Mouse (Mus musculus): ENCODE measurements around the gene Rom1.

Rom1 gene

GRCm38 (mm10) chr19:8942276-8942964, 13.3 kb upstream of the Rom1 start:
- peak; percentile 48 for DNase-seq (ENCODE audit: low read depth, low spot score)

GRCm38 (mm10) chr19:8941515-8942217, 12.5 kb upstream of the Rom1 start, which contains the start of gene Mta2:
TSS of gene Mta2 (plus strand) at chr19:8941875.
- peak; percentile 96 for DNase-seq (ENCODE audit: low read depth, low spot score)

- peak; percentile 44 for DNase-seq (ENCODE audit: low read depth, low spot score)
These were observed 12.0 kb upstream of the Rom1 start for GRCm38 (mm10) chr19:8941136-8941514.

GRCm38 (mm10) chr19:8940526-8941133, 11.5 kb upstream of the Rom1 start:
- DNase-seq (ENCODE audit: low read depth, low spot score), result no peak

- DNase-seq (ENCODE audit: low read depth, low spot score), result no peak
These were observed 7.6 kb upstream of the Rom1 start for GRCm38 (mm10) chr19:8936736-8937135.

GRCm38 (mm10) chr19:8930771-8931170, 1.6 kb upstream of the Rom1 start:
- DNase-seq (ENCODE audit: low read depth, low spot score), result no peak

- peak; percentile 55 for DNase-seq (ENCODE audit: low read depth, low spot score)
These were observed 961 bp upstream of the Rom1 start for GRCm38 (mm10) chr19:8930117-8930516.

- DNase-seq (ENCODE audit: low read depth, low spot score), result no peak
These were observed 400 bp downstream of the Rom1 start for GRCm38 (mm10) chr19:8928689-8929223.

- no peak for DNase-seq (ENCODE audit: low read depth, low spot score)
These were observed 1.1 kb downstream of the Rom1 start for GRCm38 (mm10) chr19:8927891-8928525.

- DNase-seq (ENCODE audit: low read depth, low spot score), result no peak
These were observed 2.4 kb downstream of the Rom1 start for GRCm38 (mm10) chr19:8926766-8927165.

GRCm38 (mm10) chr19:8921741-8922140, 7.4 kb downstream of the Rom1 start:
- no peak for DNase-seq (ENCODE audit: low read depth, low spot score)

GRCm38 (mm10) chr19:8920836-8921291, 8.3 kb downstream of the Rom1 start:
- peak; percentile 80 for DNase-seq (ENCODE audit: low read depth, low spot score)

- peak; percentile 98 for DNase-seq (ENCODE audit: low read depth, low spot score)
These were observed 9.0 kb downstream of the Rom1 start, which contains the start of gene B3gat3 for GRCm38 (mm10) chr19:8920073-8920736. TSS of gene B3gat3 (plus strand) at chr19:8920374.

GRCm38 (mm10) chr19:8919684-8920072, 9.5 kb downstream of the Rom1 start:
- DNase-seq (ENCODE audit: low read depth, low spot score), result peak; percentile 17

GRCm38 (mm10) chr19:8919000-8919399, 10.2 kb downstream of the Rom1 start:
- no peak for DNase-seq (ENCODE audit: low read depth, low spot score)

- DNase-seq (ENCODE audit: low read depth, low spot score), result no peak
These were observed 14.9 kb downstream of the Rom1 start for GRCm38 (mm10) chr19:8914212-8914611.

- no peak for DNase-seq (ENCODE audit: low read depth, low spot score)
These were observed 17.3 kb downstream of the Rom1 start for GRCm38 (mm10) chr19:8911810-8912209.

- no peak for DNase-seq (ENCODE audit: low read depth, low spot score)
These were observed 20.6 kb downstream of the Rom1 start for GRCm38 (mm10) chr19:8908531-8908930.

GRCm38 (mm10) chr19:8903412-8903811, 25.7 kb downstream of the Rom1 start:
- no peak for DNase-seq (ENCODE audit: low read depth, low spot score)

- peak; percentile 24 for DNase-seq (ENCODE audit: low read depth, low spot score)
These were observed 30.1 kb downstream of the Rom1 start for GRCm38 (mm10) chr19:8899079-8899478.

GRCm38 (mm10) chr19:8898576-8898975, 30.6 kb downstream of the Rom1 start:
- peak; percentile 68 for DNase-seq (ENCODE audit: low read depth, low spot score)
